Mouse (Mus musculus) C2C12 (cell line): ENCODE results near the gene Btbd11.

ENCODE experiments used
- CEBPB ChIP-seq: IDR thresholded peaks from one replicate; pipeline ENCODE4 v1.6.1; 2011; ENCODE audit warnings: low read depth, mild to moderate bottlenecking, control low read depth, moderate library complexity
- CTCF ChIP-seq: IDR thresholded peaks from one replicate; pipeline ENCODE4 v1.5.1; 2011; ENCODE audit not compliant: control insufficient read depth, insufficient read depth, insufficient read length
- MAX ChIP-seq: IDR thresholded peaks from one replicate; pipeline ENCODE4 v1.6.1; 2011; ENCODE audit warnings: mild to moderate bottlenecking, control low read depth
- MYOD1 ChIP-seq: IDR thresholded peaks from one replicate; pipeline ENCODE4 v1.6.1; 2011; ENCODE audit warnings: low read depth; ENCODE audit not compliant: control insufficient read depth, insufficient read length
- MYOG ChIP-seq: IDR thresholded peaks from one replicate; pipeline ENCODE4 v1.6.1; 2011; ENCODE audit not compliant: control insufficient read depth, insufficient read length; ENCODE audit errors: extremely low read depth
- USF1 ChIP-seq: IDR thresholded peaks from one replicate; pipeline ENCODE4 v1.6.1; 2011; ENCODE audit warnings: low read depth, mild to moderate bottlenecking, control low read depth, moderate library complexity

- TF ChIP-seq CTCF (no peak), MAX (no peak), USF1 (no peak), MYOD1 (no peak), CEBPB (no peak), MYOG (no peak)
These were observed 271.3 kb downstream of the Btbd11 start for GRCm38 (mm10) chr10:85657886-85658285.
